Mouse (Mus musculus) embryo, embryonic 11 days (tissue): ENCODE measurements around the gene Aipl1.

Experiments used
- DNase-seq: peaks from one replicate; pipeline ENCODE4 v3.0.0-alpha.2; 2015

Gene Aipl1

DNA sequence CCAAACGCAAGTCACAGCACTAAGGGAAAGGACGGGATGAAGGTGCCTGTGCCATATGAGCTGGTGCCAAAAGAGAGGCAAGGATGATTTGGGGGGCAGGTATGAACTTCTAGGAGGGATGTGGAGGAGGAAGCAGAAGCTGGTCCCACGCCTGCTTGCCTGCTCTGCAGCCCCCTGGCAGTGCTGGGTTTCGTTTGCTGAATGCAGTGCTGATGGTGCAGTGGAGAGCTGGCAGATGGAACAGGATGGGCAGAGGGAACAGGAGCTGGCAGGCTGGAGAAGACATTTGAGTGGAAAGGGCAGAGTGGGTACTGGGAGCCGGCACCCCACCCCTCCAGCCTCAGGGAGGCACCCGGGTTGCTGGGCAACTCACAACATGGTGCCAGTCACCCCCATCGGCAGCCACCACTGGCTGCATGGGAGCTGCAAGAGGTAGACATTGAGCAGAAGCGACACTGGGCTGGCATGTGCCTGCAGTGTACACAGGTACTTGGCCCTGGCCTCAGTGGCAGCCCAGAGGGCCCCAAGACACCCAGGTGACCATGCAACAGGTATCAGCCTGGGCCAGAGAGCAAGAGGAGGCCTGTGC, 12.0 kb upstream of the Aipl1 start:
- DNase-seq: no peak

DNA sequence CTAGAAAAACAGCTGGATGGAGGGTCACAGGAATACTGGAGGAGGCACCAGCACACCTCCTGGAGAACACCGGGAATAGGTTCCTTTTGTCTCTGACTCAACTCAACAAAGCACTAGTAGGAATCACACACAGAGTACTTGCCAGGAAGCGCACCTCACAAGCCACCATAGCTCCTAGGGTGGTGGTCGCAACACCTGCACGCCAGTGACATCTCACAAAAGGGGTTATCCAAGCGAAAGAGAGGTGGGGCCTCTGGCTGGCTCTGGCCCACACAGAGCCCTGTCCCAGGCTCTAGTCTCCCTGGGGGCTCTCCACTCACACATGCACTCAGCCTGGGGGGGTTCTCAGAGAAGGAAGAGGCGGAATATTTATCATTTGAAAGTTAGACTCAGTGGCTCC, 11.4 kb upstream of the Aipl1 start:
- no peak for DNase-seq

- DNase-seq: no peak
Observed at GRCm38 (mm10) chr11:72044231-72044630, 6.9 kb upstream of the Aipl1 start.

- no peak for DNase-seq
Observed at GRCm38 (mm10) chr11:72042631-72043030, 5.3 kb upstream of the Aipl1 start.

- peak; percentile 96 for DNase-seq
Observed at GRCm38 (mm10) chr11:72041768-72042607, 4.7 kb upstream of the Aipl1 start, which contains the start of gene Pimreg. Gene Pimreg, plus strand, starts transcription at chr11:72042032.

GRCm38 (mm10) chr11:72041290-72041767, 4.0 kb upstream of the Aipl1 start:
- no peak for DNase-seq

- peak; percentile 46 for DNase-seq
Observed at GRCm38 (mm10) chr11:72039599-72040386, 2.5 kb upstream of the Aipl1 start.

- peak; percentile 88 for DNase-seq
Observed at GRCm38 (mm10) chr11:72037996-72038395, 687 bp upstream of the Aipl1 start.

- DNase-seq: no peak
Observed at GRCm38 (mm10) chr11:72032589-72032988, 4.7 kb downstream of the Aipl1 start.

GRCm38 (mm10) chr11:72032091-72032490, 5.2 kb downstream of the Aipl1 start:
- DNase-seq: no peak

GRCm38 (mm10) chr11:72031353-72031752, 6.0 kb downstream of the Aipl1 start:
- no peak for DNase-seq

DNA sequence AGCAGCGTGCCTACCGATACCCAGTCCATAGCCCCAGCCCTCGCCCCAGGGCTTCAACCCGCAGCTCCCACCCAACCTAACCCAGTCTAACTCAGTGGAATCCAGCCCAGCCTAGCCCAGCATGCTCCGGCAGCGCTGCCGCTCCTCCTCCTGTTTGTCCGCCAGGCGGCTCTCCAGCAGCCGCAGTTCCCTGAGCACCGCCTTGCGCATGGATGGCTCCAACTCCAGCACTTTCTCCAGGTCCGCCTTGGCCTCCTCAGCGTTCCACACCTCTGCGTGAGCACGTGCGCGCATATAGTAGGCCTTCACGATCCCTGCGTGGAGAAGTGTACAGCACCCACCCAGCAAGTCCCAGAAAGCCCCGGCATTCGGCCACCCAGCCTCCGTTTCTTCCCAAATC, 8.2 kb downstream of the Aipl1 start:
- peak; percentile 78 for DNase-seq

DNA sequence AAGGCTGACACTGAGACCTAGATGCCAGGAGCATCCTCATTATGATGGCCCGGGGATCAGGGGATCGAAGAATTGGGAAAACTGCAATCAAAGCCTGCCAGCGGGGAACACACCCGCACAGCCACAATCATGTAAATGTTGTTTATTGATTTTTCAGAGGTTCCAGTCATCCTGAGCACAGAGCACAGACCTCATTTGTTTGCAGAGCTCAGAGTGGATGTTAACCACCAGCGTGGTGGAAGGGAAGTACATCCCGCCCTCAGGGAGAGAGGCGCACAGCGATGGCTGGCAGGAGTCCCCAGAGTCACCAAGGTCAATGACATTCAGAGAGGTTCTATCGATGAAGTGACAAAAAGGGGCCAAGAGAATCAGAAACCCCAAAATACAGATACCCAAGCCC, 9.5 kb downstream of the Aipl1 start:
- no peak for DNase-seq

GRCm38 (mm10) chr11:72026516-72026915, 10.8 kb downstream of the Aipl1 start:
- DNase-seq: no peak

- DNase-seq: peak; percentile 40
Observed at GRCm38 (mm10) chr11:72025843-72026242, 11.5 kb downstream of the Aipl1 start.

DNA sequence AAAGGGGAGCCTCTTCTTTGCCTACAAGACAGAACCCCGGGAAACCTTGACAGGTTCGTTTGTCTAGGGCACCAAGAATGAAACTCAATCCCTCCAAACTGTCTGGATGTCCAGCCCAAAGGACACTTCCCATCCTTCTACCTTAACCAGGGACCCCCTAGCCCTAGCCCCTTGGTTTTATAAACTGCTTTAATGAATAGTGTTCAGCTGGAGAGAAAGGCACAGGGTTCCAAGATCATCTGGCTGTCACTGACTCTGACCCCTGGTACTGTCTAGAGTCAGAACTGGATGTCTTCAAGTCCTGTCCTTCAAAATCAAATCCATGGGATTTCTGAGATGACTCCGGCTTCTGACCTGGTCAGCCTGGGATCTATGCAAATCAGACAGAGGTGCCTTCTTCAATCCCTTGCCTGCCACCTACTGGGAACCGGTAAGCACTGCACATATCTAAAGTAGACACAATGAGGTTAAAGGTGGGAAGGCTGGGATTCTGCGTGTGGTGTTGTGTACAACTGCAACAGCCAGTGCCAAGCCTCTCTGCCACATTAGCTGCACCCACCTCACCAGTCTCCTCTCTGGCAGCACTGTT, 13.0 kb downstream of the Aipl1 start:
- DNase-seq: peak; percentile 85

GRCm38 (mm10) chr11:72023581-72023980, 13.7 kb downstream of the Aipl1 start:
- DNase-seq: peak; percentile 31

GRCm38 (mm10) chr11:72022827-72023226, 14.5 kb downstream of the Aipl1 start:
- no peak for DNase-seq

DNA sequence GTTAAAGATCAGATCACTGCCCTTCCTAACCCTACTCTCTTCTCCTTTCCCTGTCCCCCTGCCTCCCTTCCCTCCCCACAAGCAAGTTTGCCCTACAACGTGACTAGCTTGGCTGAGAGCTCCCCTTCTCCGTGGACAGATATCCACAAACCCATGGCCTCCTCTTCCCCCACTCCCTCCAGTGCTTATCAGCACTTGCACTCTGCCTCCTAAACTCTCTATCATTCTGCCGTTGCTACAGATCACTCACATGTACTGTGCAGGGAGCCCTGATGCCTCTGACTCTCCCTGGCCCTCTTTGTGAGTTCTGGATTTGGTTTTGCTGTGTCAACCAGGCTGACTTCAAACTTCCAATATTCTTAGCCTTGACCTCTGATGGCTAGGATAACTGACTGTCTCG, 16.3 kb downstream of the Aipl1 start:
- no peak for DNase-seq

GRCm38 (mm10) chr11:72017253-72017601, 20.1 kb downstream of the Aipl1 start:
- DNase-seq: no peak

GRCm38 (mm10) chr11:72016518-72017252, 20.6 kb downstream of the Aipl1 start:
- DNase-seq: no peak

GRCm38 (mm10) chr11:72014674-72015073, 22.6 kb downstream of the Aipl1 start:
- DNase-seq: no peak
